Mouse (Mus musculus) liver, embryonic 14.5 days (tissue): Measurements from ENCODE around the gene Smarcal1. TPM values are rescaled to one million over a fixed set of nuclear protein-coding genes. Genes with fewer than 3 reads are reported as not detected.

Experiments
- ATAC-seq: fragments of 200-750 bp; cut with Nextera tagmentation; 2 replicates; pipeline ENCODE4 v1.8.0; 2017; ENCODE audit warnings: moderate number of reproducible peaks, mild to moderate bottlenecking, moderate library complexity; ENCODE audit not compliant: insufficient read depth
- DNase-seq, 3 experiments: peaks; one replicate each; pipeline ENCODE4 v3.0.0-alpha.2; 2012 to 2013; ENCODE audit warnings: low read depth in 3 of 3, low spot score in 3 of 3
- H3K27ac ChIP-seq: fragments of 300-500 bp; sonication (generic); 2 replicates; pipeline ENCODE4 v1.5.1; 2014; ENCODE audit warnings: moderate library complexity, mild to moderate bottlenecking, control low read depth, inconsistent platforms
- H3K27me3 ChIP-seq: fragments of 300-500 bp; sonication (generic); 2 replicates; pipeline ENCODE4 v1.6.1; 2014; ENCODE audit warnings: mild to moderate bottlenecking, low read length, moderate library complexity; ENCODE audit not compliant: control insufficient read depth, insufficient read depth
- H3K36me3 ChIP-seq: fragments of 300-500 bp; sonication (generic); replicated peaks from 2 replicates; pipeline ENCODE4 v1.6.1; 2014; ENCODE audit warnings: low read depth; ENCODE audit not compliant: control insufficient read depth, insufficient read depth
- H3K4me1 ChIP-seq, 2 experiments: fragments of 200-500 bp in 1 of 2; fragments of 300-500 bp in 1 of 2; sonication (generic) in 1 of 2; replicated peaks; 2 replicates each; pipeline ENCODE4 v1.6.1; 2012 to 2014; ENCODE audit warnings: antibody characterized with exemption in 1 of 2, inconsistent platforms in 1 of 2, low read length in 1 of 2; ENCODE audit not compliant: control insufficient read depth in 2 of 2, insufficient read depth in 2 of 2
- H3K4me2 ChIP-seq: fragments of 300-500 bp; sonication (generic); 2 replicates; pipeline ENCODE4 v1.6.1; 2014; ENCODE audit warnings: low read depth, mild to moderate bottlenecking, control low read depth, moderate library complexity
- H3K4me3 ChIP-seq, 2 experiments: fragments of 200-500 bp in 1 of 2; fragments of 300-500 bp in 1 of 2; sonication (generic) in 1 of 2; 2 replicates each; pipeline ENCODE4 v1.5.1; 2012 to 2014; ENCODE audit warnings: low read depth in 2 of 2, low read length in 2 of 2, mild to moderate bottlenecking in 2 of 2, control low read depth in 1 of 2, inconsistent platforms in 1 of 2, moderate library complexity in 1 of 2; ENCODE audit not compliant: insufficient read depth in 1 of 2
- H3K9ac ChIP-seq: fragments of 300-500 bp; sonication (generic); replicated peaks from 2 replicates; pipeline ENCODE4 v1.6.1; 2014; ENCODE audit warnings: mild to moderate bottlenecking, control low read depth, moderate library complexity
- H3K9me3 ChIP-seq: fragments of 300-500 bp; sonication (generic); 2 replicates; pipeline ENCODE4 v1.6.1; 2016; ENCODE audit warnings: low read length, mixed read lengths; ENCODE audit not compliant: control insufficient read depth
- CTCF ChIP-seq: IDR thresholded peaks from 2 replicates; pipeline ENCODE4 v1.5.1; 2016; ENCODE audit warnings: antibody characterized with exemption, low read depth, control low read depth
- EP300 ChIP-seq: IDR thresholded peaks from 2 replicates; pipeline ENCODE4 v1.6.1; 2016; ENCODE audit warnings: antibody characterized with exemption, low read depth
- WGBS: fragments of 180-500 bp; shearing (Covaris S2); extraction: QIAGEN DNeasy Blood & Tissue Kit; methylation state at CpG from one replicate; pipeline ENCODE4 v1.1.7; 2014; ENCODE audit not compliant: insufficient replicate concordance; 5-methylcytosine and 5-hydroxymethylcytosine counted together
- polyA plus RNA-seq, 2 experiments: library from polyadenylated mRNA; depleted of rRNA in 1 of 2; stranded (reverse) in 1 of 2; unstranded in 1 of 2; fragments of >200 nt; fragmentation: Nextera tagmentation in 1 of 2; extraction: Ambion mirVana in 1 of 2; gene quantifications; 2 replicates each; pipeline versions ENCODE4 v1.2.1 to v1.2.3; 2012 to 2014

Gene Smarcal1
- polyA plus RNA-seq, 2 experiments: 6.7 to 10.6 TPM

DNA sequence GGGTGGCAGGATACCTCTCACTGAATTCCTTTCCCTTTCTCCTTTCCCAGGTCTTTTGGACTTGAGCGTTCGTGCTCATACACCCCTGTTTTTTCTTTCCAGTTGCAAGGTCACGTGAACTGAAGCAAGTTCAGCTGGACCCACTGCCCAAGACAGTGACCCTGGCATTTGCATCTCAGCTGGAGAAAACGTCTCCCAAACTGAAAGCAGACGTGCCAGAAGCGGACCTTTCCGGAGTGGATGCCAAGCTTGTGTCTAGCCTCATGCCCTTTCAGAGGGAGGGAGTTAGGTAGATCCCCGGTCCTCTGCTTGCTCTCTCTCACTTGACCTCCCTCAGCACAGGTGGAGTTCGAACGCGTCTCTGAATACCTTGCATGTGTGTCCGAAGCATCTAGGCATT is 12.6 kb downstream of the Smarcal1 start:
- no peak for DNase-seq
- Histone ChIP-seq H3K27ac (no peak overlapping the region), H3K4me2 (no peak overlapping the region), H3K36me3 (peaks cover 7% of the 10 kb centered on the region), H3K9ac (no peak overlapping the region), H3K9me3 (no peaks in the 10 kb centered on the region), H3K4me1 (no peaks in the 10 kb centered on the region), H3K27me3 (no peaks in the 10 kb centered on the region), H3K4me3 (no peak overlapping the region)
- no peak for ATAC-seq
- TF ChIP-seq EP300: no peak
- 80% methylated on average over 12 of the region's 12 CpGs for WGBS

DNA sequence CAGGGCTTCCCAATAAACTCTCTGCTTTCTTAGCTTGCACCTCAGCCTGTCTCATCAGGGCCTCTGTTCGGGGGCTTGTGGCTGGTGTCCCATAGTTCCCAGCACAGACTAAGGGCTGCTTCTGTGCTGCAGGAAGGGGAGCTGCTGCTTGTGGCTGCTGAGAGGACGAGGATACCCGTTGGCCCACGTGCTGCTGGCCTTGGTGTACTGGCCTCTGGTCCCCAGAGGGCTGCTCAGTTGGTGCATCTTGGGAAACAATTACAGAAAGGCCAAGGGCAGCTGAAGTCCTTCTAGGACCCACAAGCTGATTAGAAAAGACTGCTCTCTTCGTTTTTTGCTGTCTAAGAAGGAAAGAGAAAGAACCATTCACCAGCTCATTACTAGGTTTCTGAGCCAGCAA is 13.2 kb downstream of the Smarcal1 start:
- H3K4me3 ChIP-seq: no peak overlapping the region
- no peak for ATAC-seq
- H3K9me3 ChIP-seq: no peaks in the 10 kb centered on the region
- no peak for DNase-seq
- peaks cover 8% of the 10 kb centered on the region for H3K36me3 ChIP-seq
- no peaks in the 10 kb centered on the region for H3K27me3 ChIP-seq
- no peak overlapping the region for H3K9ac ChIP-seq
- no peak for TF ChIP-seq EP300
- TF ChIP-seq CTCF: no peak
- H3K27ac ChIP-seq: no peak overlapping the region
- no peak overlapping the region for H3K4me2 ChIP-seq
- H3K4me1 ChIP-seq: no peaks in the 10 kb centered on the region
- 65% methylated on average over 5 of the region's 5 CpGs for WGBS

DNA sequence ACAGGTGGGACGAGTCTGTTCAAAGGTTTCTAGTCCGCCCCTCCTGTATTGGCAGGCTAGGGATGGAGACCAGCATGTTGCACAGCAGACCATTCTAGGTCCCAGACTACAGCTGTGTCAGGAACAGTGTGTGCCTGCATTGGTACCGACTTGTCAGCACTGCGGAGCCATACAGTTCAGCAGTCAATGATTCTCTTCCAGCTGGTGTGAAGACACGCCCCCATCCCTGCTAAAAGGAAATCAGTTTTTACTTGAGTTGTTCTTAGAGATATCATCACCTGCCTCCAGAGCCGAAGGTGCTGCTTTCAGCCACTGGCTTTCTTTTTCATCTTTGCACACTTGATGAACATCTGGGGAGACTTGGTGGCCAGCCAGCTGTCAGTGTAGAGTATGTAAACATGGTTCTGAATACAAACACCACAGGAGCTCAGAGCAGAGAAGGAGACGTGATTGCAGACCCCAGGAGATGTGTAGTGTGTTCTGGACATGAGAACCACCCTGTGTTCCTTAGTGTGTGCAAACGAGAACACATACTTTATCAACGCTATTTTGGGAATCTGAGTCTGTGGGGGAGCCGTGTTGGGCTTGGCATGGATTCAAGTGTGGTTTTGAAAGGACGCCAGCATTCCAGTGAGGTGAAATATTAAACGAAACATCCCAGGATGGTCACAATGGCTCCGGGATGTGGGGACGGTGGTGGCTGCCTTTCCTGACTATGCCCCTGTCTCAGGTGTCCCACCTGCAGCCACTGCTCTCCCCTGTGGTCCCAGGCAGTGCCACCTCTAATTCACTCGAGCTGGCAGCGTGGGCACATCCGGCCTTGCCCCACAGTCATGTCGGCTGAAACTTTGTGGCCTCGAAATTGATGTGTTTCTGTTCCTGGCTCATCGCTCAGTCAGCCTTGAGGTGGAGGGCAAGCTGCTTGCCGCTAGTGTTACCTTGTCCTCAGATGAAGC is 16.4 kb downstream of the Smarcal1 start:
- H3K4me3 ChIP-seq: no peak overlapping the region
- H3K36me3 ChIP-seq: peaks cover 12% of the 10 kb centered on the region
- H3K27ac ChIP-seq: no peak overlapping the region
- H3K4me1 ChIP-seq: no peaks in the 10 kb centered on the region
- WGBS: 74% methylated on average over 21 of the region's 21 CpGs
- ATAC-seq (no peak), DNase-seq (no peak)
- no peak for TF ChIP-seq EP300
- TF ChIP-seq CTCF: no peak
- H3K27me3 ChIP-seq: no peaks in the 10 kb centered on the region
- no peak overlapping the region for H3K4me2 ChIP-seq
- no peak overlapping the region for H3K9ac ChIP-seq
- H3K9me3 ChIP-seq: no peaks in the 10 kb centered on the region

DNA sequence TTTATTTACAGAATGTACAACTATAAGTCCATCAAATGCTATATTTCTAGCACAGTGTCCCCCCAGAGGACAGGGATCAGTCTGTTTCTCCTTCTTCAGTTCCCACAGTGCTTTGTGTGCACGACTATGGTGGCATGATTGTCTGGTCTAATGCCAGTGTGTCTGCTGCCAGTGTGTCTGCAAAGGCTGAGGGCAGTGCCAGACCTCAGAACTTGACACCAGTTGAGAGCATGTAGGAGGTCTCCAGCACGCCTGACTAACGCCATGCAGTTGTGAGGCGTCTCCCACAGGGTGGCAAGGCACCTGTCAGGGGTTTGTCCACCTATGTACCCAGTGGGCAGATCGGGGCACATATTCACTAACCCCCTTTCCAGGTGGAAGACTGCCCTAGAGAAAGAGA is 17.7 kb downstream of the Smarcal1 start:
- no peak overlapping the region for H3K9ac ChIP-seq
- H3K4me1 ChIP-seq: no peaks in the 10 kb centered on the region
- no peaks in the 10 kb centered on the region for H3K9me3 ChIP-seq
- H3K27me3 ChIP-seq: no peaks in the 10 kb centered on the region
- TF ChIP-seq CTCF (no peak), EP300 (no peak)
- 61% methylated on average over 5 of the region's 5 CpGs for WGBS
- H3K4me3 ChIP-seq: no peak overlapping the region
- H3K4me2 ChIP-seq: no peak overlapping the region
- H3K36me3 ChIP-seq: peaks cover 10% of the 10 kb centered on the region
- H3K27ac ChIP-seq: no peak overlapping the region
- ATAC-seq (no peak), DNase-seq (no peak)

DNA sequence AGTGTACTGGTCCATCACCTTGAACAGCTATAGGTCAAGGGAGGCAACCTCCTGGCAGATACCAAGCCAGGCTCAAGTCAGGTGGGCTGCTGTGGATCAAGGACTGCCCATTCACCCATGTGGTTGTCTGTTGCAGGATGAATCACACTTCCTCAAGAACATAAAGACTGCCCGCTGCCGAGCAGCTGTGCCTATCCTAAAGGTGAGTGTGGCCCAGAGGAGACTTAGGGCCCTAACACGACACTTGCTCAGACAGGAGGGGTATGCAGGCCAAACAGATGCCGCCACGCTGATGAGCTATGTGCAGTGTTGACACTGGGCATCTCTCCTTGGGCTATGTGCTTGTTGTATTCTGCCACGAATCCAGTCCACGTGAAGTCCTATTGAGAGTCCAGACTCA is 18.2 kb downstream of the Smarcal1 start:
- ATAC-seq (no peak), DNase-seq (no peak)
- no peaks in the 10 kb centered on the region for H3K9me3 ChIP-seq
- H3K27me3 ChIP-seq: no peaks in the 10 kb centered on the region
- H3K9ac ChIP-seq: no peak overlapping the region
- no peak overlapping the region for H3K4me2 ChIP-seq
- no peak overlapping the region for H3K4me3 ChIP-seq
- 80% methylated on average over 7 of the region's 7 CpGs for WGBS
- TF ChIP-seq EP300: no peak
- H3K27ac ChIP-seq: no peak overlapping the region
- H3K36me3 ChIP-seq: peaks cover 6% of the 10 kb centered on the region
- H3K4me1 ChIP-seq: no peaks in the 10 kb centered on the region
